Mouse (Mus musculus): ENCODE measurements around the gene Arl6ip1. TPM values are rescaled to one million over a fixed set of nuclear protein-coding genes. Genes with fewer than 3 reads are reported as not detected.

Gene Arl6ip1
- total RNA-seq, 2 experiments from 2014 or later: 71.5 to 81.9 TPM

- no peak for DNase-seq
Measured at GRCm38 (mm10) chr7:118116787-118117538, 12.5 kb downstream of the Arl6ip1 start.

GRCm38 (mm10) chr7:118115877-118116568 lies 13.4 kb downstream of the Arl6ip1 start, which contains the start of gene Rps15a:
TSS of gene Rps15a (minus strand) at chr7:118116188.
- DNase-seq: peak; percentile 96

GRCm38 (mm10) chr7:118115533-118115876 lies 14.0 kb downstream of the Arl6ip1 start:
- no peak for DNase-seq

GRCm38 (mm10) chr7:118113541-118114297 lies 15.7 kb downstream of the Arl6ip1 start:
- no peak for DNase-seq

GRCm38 (mm10) chr7:118111128-118111527 lies 18.3 kb downstream of the Arl6ip1 start:
- no peak for DNase-seq

GRCm38 (mm10) chr7:118107671-118108070 lies 21.8 kb downstream of the Arl6ip1 start:
- no peak for DNase-seq

- DNase-seq: no peak
Measured at GRCm38 (mm10) chr7:118104458-118105052, 24.9 kb downstream of the Arl6ip1 start.

GRCm38 (mm10) chr7:118103462-118104379 lies 25.7 kb downstream of the Arl6ip1 start:
- no peak for DNase-seq

GRCm38 (mm10) chr7:118102678-118103461 lies 26.6 kb downstream of the Arl6ip1 start:
- DNase-seq: no peak

- peak; percentile 45 for DNase-seq
Measured at GRCm38 (mm10) chr7:118102231-118102630, 27.2 kb downstream of the Arl6ip1 start.

- no peak for DNase-seq
Measured at GRCm38 (mm10) chr7:118097615-118098014, 31.8 kb downstream of the Arl6ip1 start.

GRCm38 (mm10) chr7:118079987-118080386 lies 49.5 kb downstream of the Arl6ip1 start:
- no peak for DNase-seq

- DNase-seq: no peak
Measured at GRCm38 (mm10) chr7:118079097-118079496, 50.4 kb downstream of the Arl6ip1 start.

Other genes starting within 250 kb of the Arl6ip1 start
- gene Rps15a, start 13.5 kb downstream of the Arl6ip1 start, total RNA-seq (2021): 100 to 1,000 TPM; 905 to 908 TPM
- gene Smg1, start 114.0 kb upstream of the Arl6ip1 start, total RNA-seq (2021): 10 to 100 TPM; 47.1 to 49.9 TPM